Mouse (Mus musculus) myocyte (in vitro differentiated cells): ENCODE measurements around the gene Zfp977.

Experiments used
- CEBPB ChIP-seq: IDR thresholded peaks from 2 replicates; pipeline ENCODE4 v1.6.1; 2011; ENCODE audit warnings: mild to moderate bottlenecking, moderate library complexity; ENCODE audit not compliant: poor library complexity, insufficient read depth, severe bottlenecking
- POLR2A ChIP-seq: IDR thresholded peaks from one replicate; pipeline ENCODE4 v1.6.1; 2011; ENCODE audit warnings: low read depth, mild to moderate bottlenecking, control low read depth, moderate library complexity; ENCODE audit not compliant: insufficient read length
- POLR2AphosphoS2 ChIP-seq: IDR thresholded peaks from one replicate; pipeline ENCODE4 v1.6.1; 2011; ENCODE audit warnings: low read depth, control low read depth; ENCODE audit not compliant: insufficient read length

DNA sequence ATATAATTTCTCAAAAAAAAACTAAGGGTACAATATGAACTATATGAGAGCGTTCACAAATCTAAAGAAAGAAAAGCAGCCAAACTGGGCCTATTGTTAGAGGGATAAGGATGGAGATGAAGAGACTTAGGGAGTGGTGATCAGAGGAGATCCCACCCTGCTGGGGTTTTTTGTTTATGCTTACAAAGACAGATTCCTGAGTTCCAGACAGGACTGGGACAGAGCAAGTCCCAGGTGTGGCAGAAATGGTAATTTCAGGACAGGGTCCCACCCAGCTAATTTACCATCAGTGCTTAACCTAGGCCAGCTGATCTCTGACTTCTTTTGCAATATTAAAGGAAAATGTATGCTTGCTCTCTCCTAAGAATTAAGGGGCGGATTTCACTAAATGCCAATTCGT is 40.6 kb downstream of the Zfp977 start:
- no peak for TF ChIP-seq POLR2A
- TF ChIP-seq CEBPB, result no peak
- no peak for TF ChIP-seq POLR2AphosphoS2
